In the genomic region with DNA sequence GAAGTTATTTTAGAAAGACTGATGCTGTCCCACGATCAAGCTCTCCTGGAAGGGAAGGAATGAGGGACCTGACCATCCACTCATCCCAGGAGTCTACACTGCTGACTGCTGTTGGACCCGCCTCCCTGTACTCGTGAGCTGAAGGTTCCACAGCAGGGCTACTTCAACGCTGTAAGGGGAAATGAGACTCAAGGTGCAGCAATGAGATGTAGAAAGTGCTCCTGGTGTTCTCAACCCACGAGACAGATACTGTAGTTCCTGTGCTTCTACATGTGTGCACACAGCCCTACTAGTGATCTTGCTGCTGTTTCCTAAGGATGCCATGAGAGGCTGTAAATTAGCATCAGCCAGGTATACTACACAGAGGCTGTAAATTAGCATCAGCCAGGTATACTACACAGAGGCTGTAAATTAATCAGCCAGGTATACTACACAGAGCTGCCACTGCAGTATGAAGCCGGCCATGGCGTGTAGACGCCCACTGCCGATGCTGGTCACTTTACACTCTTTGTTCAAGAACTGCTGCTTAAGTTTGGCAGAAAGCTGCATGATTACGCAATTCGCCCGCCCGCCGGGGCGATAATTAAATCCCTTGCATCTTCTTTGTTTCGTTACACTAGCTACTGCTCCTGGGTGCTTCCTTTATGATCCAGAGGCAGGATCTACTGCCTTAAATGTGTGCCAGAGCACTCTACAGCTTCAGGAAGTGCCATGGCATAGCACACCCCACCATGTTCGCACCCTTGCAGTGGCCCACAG, we compare ENCODE assay signal across 11 mouse cellular contexts. TPM values are rescaled to one million over a fixed set of nuclear protein-coding genes. Genes with fewer than 3 reads are reported as not detected.
A peak's percentile ranks its signal among the peaks of the same experiment; 100 is the strongest.
DNase-seq lines count a peak whose midpoint lies in the region; ATAC-seq and TF ChIP-seq lines count a peak whose summit lies in the region.
"Had no signal": no experiment of that assay in that cellular context is flagged by ENCODE, and none has a peak within 500 bp of the region (broad histone marks: within the 10 kb centered on the region; RNA-seq: fewer than 3 reads in every experiment).

No protein-coding gene starts in this region.

- H3K9ac ChIP-seq in intestine, embryonic 15.5 days, result no peak overlapping the region

- no peak overlapping the region for H3K4me3 ChIP-seq in gastrocnemius, adult 2 months
- H3K4me3 ChIP-seq in intestine, embryonic 15.5 days (replicated peaks), result no peak overlapping the region

- TF ChIP-seq CTCF in gastrocnemius, adult 2 months (IDR thresholded peaks at IDR 0.05), result no peak

- H3K27me3 ChIP-seq in intestine, embryonic 15.5 days (replicated peaks), result no peaks in the 10 kb centered on the region

- no peak overlapping the region for H3K4me2 ChIP-seq in intestine, embryonic 15.5 days (replicated peaks)

- no peak for ATAC-seq in intestine, embryonic 15.5 days

- peak; percentile 32 for DNase-seq in gastrocnemius, adult 2 months
- no peak for DNase-seq in gastrocnemius, postnatal 25 days
- peak; percentile 65 for DNase-seq in right cerebral cortex, postnatal 25 days
- DNase-seq in right cerebral cortex, postnatal 10 days (ENCODE audit: low spot score in 2 of 2), result no peak
- peak; percentile 44 to 68 for DNase-seq in left cerebral cortex, adult 9 months (ENCODE audit: low spot score in 2 of 2)
- peak; percentile 59 for DNase-seq in telencephalon, adult 2 months (ENCODE audit: low read depth, low spot score)
- DNase-seq in gastrocnemius, postnatal 10 days, result no peak
- DNase-seq: cerebellum, adult 11-12 months; kidney, adult 8-10 months; layer of hippocampus, postnatal 36 days had no signal

- no peak overlapping the region for H3K27ac ChIP-seq in gastrocnemius, adult 2 months
- no peak overlapping the region for H3K27ac ChIP-seq in intestine, embryonic 15.5 days

- H3K36me3 ChIP-seq in intestine, embryonic 15.5 days, result peaks cover 8% of the 10 kb centered on the region; the same call in 1 of the 2 replicates

- H3K4me1 ChIP-seq in intestine, embryonic 15.5 days (replicated peaks), result no peaks in the 10 kb centered on the region

- intact Hi-C loops in gastrocnemius, adult 2 months (cut with DNase I), result no loop called here

- 87% methylated on average over 17 of the region's 17 CpGs for WGBS in intestine, embryonic 15.5 days

- H3K9me3 ChIP-seq in intestine, embryonic 15.5 days, result no peaks in the 10 kb centered on the region

RNA-seq across cellular contexts. Expression of gene Cd180, which starts 53.6 kb away (rescaled TPM):
- total RNA-seq in gastrocnemius, adult 2 months (2021), result under 1 TPM; 0.08 to 0.13 TPM
- under 1 TPM; 0.13 to 0.40 TPM for total RNA-seq in gastrocnemius, postnatal 25 days (2021)
- 1 to 10 TPM; 1.2 to 1.4 TPM for total RNA-seq in gastrocnemius, postnatal 10 days (2021)
- polyA plus RNA-seq in intestine, embryonic 15.5 days (2015; fragmentation: Nextera tagmentation; extraction: Ambion mirVana), result 0.49 and 0.66 TPM in 2 replicates

Comparison
In these comparisons a context has a peak if more than half of its experiments do, and no peak if none do; other contexts are left out.
1. DNase-seq: peak in gastrocnemius, adult 2 months (single experiment), right cerebral cortex, postnatal 25 days (single experiment), left cerebral cortex, adult 9 months (2 of 2) and telencephalon, adult 2 months (single experiment); none in gastrocnemius, postnatal 25 days (single experiment), right cerebral cortex, postnatal 10 days (0 of 2) and gastrocnemius, postnatal 10 days (single experiment).